Mouse (Mus musculus) bone marrow, adult 2 months (tissue): ENCODE results near the gene Lsp1.

Experiments used
- CTCF ChIP-seq: fragments of 200-500 bp; IDR thresholded peaks from 2 replicates; pipeline ENCODE4 v1.5.1; 2011; ENCODE audit warnings: low read length, control low read depth; ENCODE audit not compliant: control insufficient read depth, insufficient read depth
- POLR2A ChIP-seq: fragments of 200-500 bp; IDR thresholded peaks from 2 replicates; pipeline ENCODE4 v1.6.1; 2011; ENCODE audit warnings: low read depth, mild to moderate bottlenecking, control low read depth, low read length, borderline replicate concordance; ENCODE audit not compliant: control insufficient read depth

DNA sequence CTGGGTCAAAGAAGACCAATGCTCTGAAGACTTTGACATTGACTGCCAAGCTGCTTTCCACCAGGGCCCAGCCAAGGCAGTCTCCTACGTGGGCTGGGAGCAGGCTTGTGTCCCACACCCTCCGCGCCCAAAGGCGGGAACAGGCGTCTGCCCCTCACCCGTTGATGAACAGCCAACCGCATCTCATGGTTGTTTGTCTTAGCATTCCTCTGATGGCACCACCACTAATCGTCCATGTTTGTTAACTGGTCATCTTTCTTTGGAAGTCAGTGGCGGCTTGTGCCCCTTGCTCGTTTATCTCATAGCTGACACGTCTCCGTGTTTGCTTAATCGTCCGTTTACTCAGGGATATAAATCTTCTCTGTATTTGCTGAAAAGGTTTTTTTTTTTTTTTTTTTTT, 48.9 kb downstream of the Lsp1 start:
- TF ChIP-seq CTCF, result no peak
- no peak for TF ChIP-seq POLR2A
